8 mouse cellular contexts compared by ENCODE assay signal in genomic region chr8:46651872-46652271, GRCm38 (mm10). TPM values are rescaled to one million over a fixed set of nuclear protein-coding genes. Genes with fewer than 3 reads are reported as not detected.
DNase-seq lines count a peak whose midpoint lies in the region; ATAC-seq lines count a peak whose summit lies in the region.
"Had no signal": no experiment of that assay in that cellular context is flagged by ENCODE, and none has a peak within 500 bp of the region (broad histone marks: within the 10 kb centered on the region; RNA-seq: fewer than 3 reads in every experiment).

No protein-coding gene starts in this region.

- peak; percentile 71 for DNase-seq in urinary bladder, postnatal 14 days (ENCODE audit: low spot score)
- no peak for DNase-seq in urinary bladder, postnatal 4 days (ENCODE audit: low spot score in 2 of 2)
- DNase-seq in kidney, postnatal 25 days: peak; percentile 55 to 72
- DNase-seq in right cerebral cortex, postnatal 10 days (ENCODE audit: low spot score in 2 of 2): no peak
- no peak for DNase-seq in layer of hippocampus, adult 11-12 months (ENCODE audit: low spot score)
- no peak for DNase-seq in spleen, adult 12 weeks (ENCODE audit: low spot score)
- DNase-seq: thymus, postnatal 25 days had no signal

- ATAC-seq in erythroblast, adult 5-6 weeks (replicated peaks; ENCODE audit: low FRiP score, poor library complexity, severe bottlenecking): peak; percentile 53; the same call in 1 of the 2 replicates

RNA-seq across cellular contexts. Expression of gene Casp3, which starts 34.8 kb away (rescaled TPM):
- total RNA-seq in erythroblast, adult 5-6 weeks (2015; ENCODE audit: low replicate concordance): 18.4 and 31.5 TPM in 2 replicates
- total RNA-seq in erythroblast, adult 5-6 weeks (2017; ENCODE audit: low replicate concordance): 39.3 and 41.9 TPM in 2 replicates

RNA-seq across cellular contexts. Expression of gene Primpol, which starts 34.9 kb away (rescaled TPM):
- total RNA-seq in erythroblast, adult 5-6 weeks (2015; ENCODE audit: low replicate concordance): 3.8 and 15.2 TPM in 2 replicates
- total RNA-seq in erythroblast, adult 5-6 weeks (2017; ENCODE audit: low replicate concordance): 3.8 and 14.0 TPM in 2 replicates

Comparison
In these comparisons a context has a peak if more than half of its experiments do, and no peak if none do; other contexts are left out.
1. DNase-seq: peak in urinary bladder, postnatal 14 days (single experiment) and kidney, postnatal 25 days (2 of 2); none in urinary bladder, postnatal 4 days (0 of 2), right cerebral cortex, postnatal 10 days (0 of 2), layer of hippocampus, adult 11-12 months (single experiment) and spleen, adult 12 weeks (single experiment).